Mouse (Mus musculus) left cerebral cortex, postnatal 36 days (tissue): ENCODE data around the gene Cyp4f15. TPM values are rescaled to one million over a fixed set of nuclear protein-coding genes. Genes with fewer than 3 reads are reported as not detected.

Source experiments
- DNase-seq, 2 experiments: peaks; one replicate each; pipeline ENCODE4 v3.0.0; 2021 to 2022; ENCODE audit warnings: low spot score in 2 of 2, mixed read lengths in 1 of 2
- intact Hi-C: fragments of 180-260 bp; cut with DNase I; formaldehyde crosslinking; loops from one replicate; pipeline ENCODE4 v1.15.1; 2025
- total RNA-seq, 2 experiments: library from RNA; stranded (reverse); gene quantifications; 2 replicates each; pipeline ENCODE4 v1.2.3; 2021

Gene Cyp4f15
- total RNA-seq, 2 experiments from 2014 or later, result 18.3 to 19.3 TPM

GRCm38 (mm10) chr17:32750611-32751010 is 65.2 kb downstream of the Cyp4f15 start:
- DNase-seq, result no peak
- intact Hi-C loops, result no loop called here

Other genes starting within 250 kb of the Cyp4f15 start
- not detected for gene Cyp4f39, start 232.9 kb upstream of the Cyp4f15 start, total RNA-seq
- gene Cyp4f17, start 179.6 kb upstream of the Cyp4f15 start, total RNA-seq, result 1 to 10 TPM; 3.0 to 4.4 TPM
- 1 to 10 TPM; 4.4 to 4.6 TPM for gene Cyp4f16, start 149.1 kb upstream of the Cyp4f15 start, total RNA-seq
- gene Cyp4f37, start 64.3 kb upstream of the Cyp4f15 start, total RNA-seq, result not detected
- gene Cyp4f40, start 26.7 kb upstream of the Cyp4f15 start, total RNA-seq, result not detected
- gene Zfp871, start 102.7 kb downstream of the Cyp4f15 start, total RNA-seq, result 10 to 100 TPM; 66.0 to 88.5 TPM
- 1 to 10 TPM; 5.7 to 8.5 TPM for gene Zfp811, start 124.3 kb downstream of the Cyp4f15 start, total RNA-seq
- 10 to 100 TPM; 24.2 to 32.7 TPM for gene Zfp799, start 144.6 kb downstream of the Cyp4f15 start, total RNA-seq
- gene Zfp870, start 206.0 kb downstream of the Cyp4f15 start, total RNA-seq, result 1 to 10 TPM; 8.4 to 8.9 TPM
- 1 to 10 TPM; 5.5 to 5.6 TPM for gene Cyp4f14, start 231.7 kb downstream of the Cyp4f15 start, total RNA-seq